Mouse (Mus musculus): ENCODE measurements around the gene Cxcr3. TPM values are rescaled to one million over a fixed set of nuclear protein-coding genes. Genes with fewer than 3 reads are reported as not detected.
A peak's percentile ranks its signal among the peaks of the same experiment; 100 is the strongest.

Gene Cxcr3
- polyA plus RNA-seq, 1 experiment from 2014 or later, result 0.11 TPM

DNA sequence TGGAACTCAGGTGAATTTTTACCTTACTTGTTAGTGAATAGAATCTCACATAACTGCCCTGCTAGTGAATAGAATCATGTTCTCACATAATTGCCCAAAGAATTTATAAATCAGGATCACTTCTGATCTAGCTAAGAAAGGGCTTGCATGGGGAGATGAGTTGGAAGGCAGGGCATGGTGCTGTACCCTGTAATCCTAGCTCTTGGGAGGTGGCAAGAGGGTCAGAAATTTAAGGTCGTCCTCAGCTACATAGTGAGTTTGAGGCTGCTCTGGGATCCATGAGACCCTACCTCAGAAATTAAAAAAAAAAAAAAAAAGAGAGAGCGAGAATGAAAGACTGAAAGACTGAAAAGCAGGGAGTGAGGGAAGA lies 7.0 kb upstream of the Cxcr3 start:
- Histone ChIP-seq H3K4me2 (ENCODE audit: low read depth, low read length, severe bottlenecking) (no peak overlapping the region), H3K4me1 (replicated peaks; ENCODE audit: control insufficient read depth, insufficient read depth, low read length) (no peaks in the 10 kb centered on the region), H3K9me3 (ENCODE audit: control insufficient read depth, low read length) (no peaks in the 10 kb centered on the region), H3K27me3 (ENCODE audit: control insufficient read depth, insufficient read depth, low read length) (peaks cover 11% of the 10 kb centered on the region), H3K36me3 (ENCODE audit: control insufficient read depth, insufficient read depth, low read length) (no peaks in the 10 kb centered on the region), H3K4me3 (ENCODE audit: low read depth, low read length) (no peak overlapping the region), H3K27ac (ENCODE audit: low read depth, low read length) (no peak overlapping the region), H3K9ac (ENCODE audit: low read length) (no peak overlapping the region)
- WGBS, result 81% methylated on average over 2 of the region's 2 CpGs
- no peak for DNase-seq (ENCODE audit: low spot score)
- ATAC-seq (replicated peaks; ENCODE audit: low FRiP score), result no peak

- no peak for DNase-seq (ENCODE audit: low spot score)
- H3K27me3 ChIP-seq (ENCODE audit: control insufficient read depth, insufficient read depth, low read length), result peaks cover 11% of the 10 kb centered on the region
- H3K27ac ChIP-seq (ENCODE audit: low read depth, low read length), result no peak overlapping the region
- H3K9me3 ChIP-seq (ENCODE audit: control insufficient read depth, low read length), result no peaks in the 10 kb centered on the region
- no peak overlapping the region for H3K4me3 ChIP-seq (ENCODE audit: low read depth, low read length)
- peak; percentile 63; the same call in 1 of the 2 replicates for ATAC-seq (replicated peaks; ENCODE audit: low FRiP score)
- H3K4me1 ChIP-seq (replicated peaks; ENCODE audit: control insufficient read depth, insufficient read depth, low read length), result no peaks in the 10 kb centered on the region
- H3K36me3 ChIP-seq (ENCODE audit: control insufficient read depth, insufficient read depth, low read length), result no peaks in the 10 kb centered on the region
- H3K9ac ChIP-seq (ENCODE audit: low read length), result no peak overlapping the region
- no peak overlapping the region for H3K4me2 ChIP-seq (ENCODE audit: low read depth, low read length, severe bottlenecking)
- 48% methylated on average over 6 of the region's 6 CpGs for WGBS
These were observed 6.4 kb upstream of the Cxcr3 start for GRCm38 (mm10) chrX:101740335-101741063.

DNA sequence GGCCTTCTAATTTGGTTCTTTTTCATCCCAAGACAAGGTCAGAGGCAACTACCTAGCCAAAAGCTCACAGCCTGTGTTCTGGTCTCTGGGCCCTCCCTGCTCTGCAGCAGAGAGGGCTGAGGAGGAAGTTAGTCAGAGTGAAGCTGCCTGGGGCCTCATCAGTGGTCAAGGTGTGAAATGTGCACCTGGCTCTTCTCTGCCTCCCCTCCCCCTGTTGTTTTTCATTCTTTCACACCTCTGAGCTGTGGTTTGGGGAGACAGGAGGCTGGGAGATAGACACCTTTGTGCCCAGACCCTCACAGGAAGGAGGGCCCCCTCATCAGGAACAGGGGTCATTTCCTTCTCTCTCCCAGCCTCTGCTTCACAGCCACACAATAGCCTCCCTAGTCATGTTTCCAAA lies 3.1 kb upstream of the Cxcr3 start:
- DNase-seq (ENCODE audit: low spot score), result no peak
- no peak for ATAC-seq (replicated peaks; ENCODE audit: low FRiP score)
- Histone ChIP-seq H3K9me3 (ENCODE audit: control insufficient read depth, low read length) (no peaks in the 10 kb centered on the region), H3K36me3 (ENCODE audit: control insufficient read depth, insufficient read depth, low read length) (no peaks in the 10 kb centered on the region), H3K9ac (ENCODE audit: low read length) (no peak overlapping the region), H3K4me3 (ENCODE audit: low read depth, low read length) (no peak overlapping the region), H3K4me2 (ENCODE audit: low read depth, low read length, severe bottlenecking) (no peak overlapping the region), H3K4me1 (replicated peaks; ENCODE audit: control insufficient read depth, insufficient read depth, low read length) (no peaks in the 10 kb centered on the region), H3K27me3 (ENCODE audit: control insufficient read depth, insufficient read depth, low read length) (peaks cover 4% of the 10 kb centered on the region; the same call in 1 of the 2 replicates), H3K27ac (ENCODE audit: low read depth, low read length) (no peak overlapping the region)

DNA sequence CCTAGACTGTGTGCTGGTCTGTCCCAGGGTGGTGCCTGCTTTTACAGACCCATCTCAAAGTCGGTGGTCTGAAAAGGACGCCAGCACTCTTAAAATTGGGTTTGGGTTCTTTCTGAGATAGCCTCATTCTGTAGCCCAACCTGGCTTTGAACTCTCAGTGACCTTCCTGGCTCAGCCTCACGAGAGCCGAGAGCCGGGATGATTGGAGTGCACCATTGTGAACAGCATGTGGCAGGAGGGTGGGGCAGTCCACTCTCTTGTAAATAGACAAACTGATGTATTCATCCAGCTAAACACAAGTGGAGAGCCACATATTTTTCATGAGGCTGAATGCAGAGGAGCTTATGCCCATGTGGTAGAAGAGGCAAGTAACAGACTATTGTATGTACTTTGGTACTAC lies 912 bp upstream of the Cxcr3 start:
- peaks cover 4% of the 10 kb centered on the region; the same call in 1 of the 2 replicates for H3K27me3 ChIP-seq (ENCODE audit: control insufficient read depth, insufficient read depth, low read length)
- WGBS, result 64% methylated on average over 5 of the region's 5 CpGs

DNA sequence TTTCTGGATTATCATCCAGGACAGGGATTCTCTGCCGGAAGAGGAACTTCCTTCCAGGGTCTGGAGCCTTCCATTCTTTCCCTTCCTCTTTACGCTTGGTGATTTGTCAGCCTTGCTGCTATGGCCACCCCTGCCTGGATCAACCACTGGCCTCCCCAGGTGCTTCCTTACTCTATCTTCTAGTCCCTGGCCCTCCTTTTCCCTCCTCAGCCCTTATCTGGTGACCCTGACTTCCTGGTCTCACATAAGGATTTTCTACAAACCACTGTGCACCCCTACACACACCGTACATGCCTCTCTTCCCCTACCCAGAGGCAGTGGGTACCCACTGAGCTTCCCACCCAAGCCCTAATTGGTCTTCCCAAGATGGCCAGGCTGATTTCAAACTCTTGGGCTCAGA lies 781 bp downstream of the Cxcr3 start:
- DNase-seq (ENCODE audit: low spot score) (no peak), ATAC-seq (replicated peaks; ENCODE audit: low FRiP score) (no peak)
- no peaks in the 10 kb centered on the region for H3K4me1 ChIP-seq (replicated peaks; ENCODE audit: control insufficient read depth, insufficient read depth, low read length)
- peaks cover 4% of the 10 kb centered on the region; the same call in 1 of the 2 replicates for H3K27me3 ChIP-seq (ENCODE audit: control insufficient read depth, insufficient read depth, low read length)
- no peaks in the 10 kb centered on the region for H3K36me3 ChIP-seq (ENCODE audit: control insufficient read depth, insufficient read depth, low read length)
- 92% methylated on average over 3 of the region's 3 CpGs for WGBS
- no peak overlapping the region for H3K4me3 ChIP-seq (ENCODE audit: low read depth, low read length)
- H3K4me2 ChIP-seq (ENCODE audit: low read depth, low read length, severe bottlenecking), result no peak overlapping the region
- H3K27ac ChIP-seq (ENCODE audit: low read depth, low read length), result no peak overlapping the region
- H3K9me3 ChIP-seq (ENCODE audit: control insufficient read depth, low read length), result no peaks in the 10 kb centered on the region
- no peak overlapping the region for H3K9ac ChIP-seq (ENCODE audit: low read length)

More for the DNA sequence above, 912 bp upstream of the Cxcr3 start:
- DNase-seq (ENCODE audit: low spot score), result no peak
- Histone ChIP-seq H3K9ac (ENCODE audit: low read length) (no peak overlapping the region), H3K27ac (ENCODE audit: low read depth, low read length) (no peak overlapping the region), H3K36me3 (ENCODE audit: control insufficient read depth, insufficient read depth, low read length) (no peaks in the 10 kb centered on the region), H3K9me3 (ENCODE audit: control insufficient read depth, low read length) (no peaks in the 10 kb centered on the region), H3K4me3 (ENCODE audit: low read depth, low read length) (no peak overlapping the region), H3K4me1 (replicated peaks; ENCODE audit: control insufficient read depth, insufficient read depth, low read length) (no peaks in the 10 kb centered on the region), H3K4me2 (ENCODE audit: low read depth, low read length, severe bottlenecking) (no peak overlapping the region)
- ATAC-seq (replicated peaks; ENCODE audit: low FRiP score), result no peak

DNA sequence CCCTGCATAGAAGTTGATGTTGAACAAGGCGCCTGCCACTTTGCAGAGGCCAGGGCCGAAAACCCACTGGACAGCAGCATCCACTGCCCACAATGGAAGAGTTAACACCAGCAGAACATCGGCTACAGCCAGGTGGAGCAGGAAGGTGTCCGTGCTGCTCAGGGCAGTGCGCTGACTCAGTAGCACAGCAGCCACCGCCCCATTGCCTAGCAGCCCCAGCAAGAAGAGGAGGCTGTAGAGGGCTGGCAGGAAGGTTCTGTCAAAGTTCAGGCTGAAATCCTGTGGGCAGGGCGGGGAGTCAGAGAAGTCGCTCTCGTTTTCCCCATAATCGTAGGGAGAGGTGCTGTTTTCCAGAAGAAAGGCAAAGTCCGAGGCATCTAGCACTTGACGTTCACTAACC lies 1.4 kb downstream of the Cxcr3 start:
- H3K4me2 ChIP-seq (ENCODE audit: low read depth, low read length, severe bottlenecking), result no peak overlapping the region
- H3K9me3 ChIP-seq (ENCODE audit: control insufficient read depth, low read length), result no peaks in the 10 kb centered on the region
- 85% methylated on average over 12 of the region's 12 CpGs for WGBS
- no peak for ATAC-seq (replicated peaks; ENCODE audit: low FRiP score)
- no peaks in the 10 kb centered on the region for H3K4me1 ChIP-seq (replicated peaks; ENCODE audit: control insufficient read depth, insufficient read depth, low read length)
- DNase-seq (ENCODE audit: low spot score), result no peak
- H3K9ac ChIP-seq (ENCODE audit: low read length), result no peak overlapping the region
- no peaks in the 10 kb centered on the region for H3K36me3 ChIP-seq (ENCODE audit: control insufficient read depth, insufficient read depth, low read length)
- no peak overlapping the region for H3K4me3 ChIP-seq (ENCODE audit: low read depth, low read length)
- H3K27ac ChIP-seq (ENCODE audit: low read depth, low read length), result no peak overlapping the region
- H3K27me3 ChIP-seq (ENCODE audit: control insufficient read depth, insufficient read depth, low read length), result peaks cover 3% of the 10 kb centered on the region; the same call in 1 of the 2 replicates

GRCm38 (mm10) chrX:101730010-101730409 lies 4.1 kb downstream of the Cxcr3 start:
- H3K9me3 ChIP-seq (ENCODE audit: control insufficient read depth, low read length), result no peaks in the 10 kb centered on the region
- no peaks in the 10 kb centered on the region; the same call in 1 of the 2 replicates for H3K27me3 ChIP-seq (ENCODE audit: control insufficient read depth, insufficient read depth, low read length)
- no peak overlapping the region for H3K9ac ChIP-seq (ENCODE audit: low read length)
- no peaks in the 10 kb centered on the region for H3K36me3 ChIP-seq (ENCODE audit: control insufficient read depth, insufficient read depth, low read length)
- no peak overlapping the region for H3K4me3 ChIP-seq (ENCODE audit: low read depth, low read length)
- ATAC-seq (replicated peaks; ENCODE audit: low FRiP score) (no peak), DNase-seq (ENCODE audit: low spot score) (no peak)
- H3K4me1 ChIP-seq (replicated peaks; ENCODE audit: control insufficient read depth, insufficient read depth, low read length), result no peaks in the 10 kb centered on the region
- no peak overlapping the region for H3K4me2 ChIP-seq (ENCODE audit: low read depth, low read length, severe bottlenecking)
- no peak overlapping the region for H3K27ac ChIP-seq (ENCODE audit: low read depth, low read length)

GRCm38 (mm10) chrX:101720401-101720800 lies 13.7 kb downstream of the Cxcr3 start:
- no peak overlapping the region for H3K9ac ChIP-seq (ENCODE audit: low read length)
- DNase-seq (ENCODE audit: low spot score), result no peak
- no peak overlapping the region for H3K4me2 ChIP-seq (ENCODE audit: low read depth, low read length, severe bottlenecking)
- H3K36me3 ChIP-seq (ENCODE audit: control insufficient read depth, insufficient read depth, low read length), result no peaks in the 10 kb centered on the region
- H3K4me1 ChIP-seq (replicated peaks; ENCODE audit: control insufficient read depth, insufficient read depth, low read length), result no peaks in the 10 kb centered on the region
- H3K4me3 ChIP-seq (ENCODE audit: low read depth, low read length), result no peak overlapping the region
- ATAC-seq (replicated peaks; ENCODE audit: low FRiP score), result no peak
- no peak overlapping the region for H3K27ac ChIP-seq (ENCODE audit: low read depth, low read length)
- H3K27me3 ChIP-seq (ENCODE audit: control insufficient read depth, insufficient read depth, low read length), result peaks cover 3% of the 10 kb centered on the region; the same call in 1 of the 2 replicates
- H3K9me3 ChIP-seq (ENCODE audit: control insufficient read depth, low read length), result no peaks in the 10 kb centered on the region
- 67% methylated on average over 1 of the region's 1 CpGs for WGBS

- WGBS, result 87% methylated on average over 7 of the region's 7 CpGs
- peak; percentile 46 for DNase-seq (ENCODE audit: low spot score)
- no peak overlapping the region for H3K4me3 ChIP-seq (ENCODE audit: low read depth, low read length)
- no peak overlapping the region for H3K9ac ChIP-seq (ENCODE audit: low read length)
- H3K36me3 ChIP-seq (ENCODE audit: control insufficient read depth, insufficient read depth, low read length), result no peaks in the 10 kb centered on the region
- no peaks in the 10 kb centered on the region for H3K9me3 ChIP-seq (ENCODE audit: control insufficient read depth, low read length)
- no peaks in the 10 kb centered on the region for H3K4me1 ChIP-seq (replicated peaks; ENCODE audit: control insufficient read depth, insufficient read depth, low read length)
- H3K27me3 ChIP-seq (ENCODE audit: control insufficient read depth, insufficient read depth, low read length), result no peaks in the 10 kb centered on the region
- no peak overlapping the region for H3K4me2 ChIP-seq (ENCODE audit: low read depth, low read length, severe bottlenecking)
- no peak overlapping the region for H3K27ac ChIP-seq (ENCODE audit: low read depth, low read length)
- no peak for ATAC-seq (replicated peaks; ENCODE audit: low FRiP score)
These were observed 29.0 kb downstream of the Cxcr3 start for GRCm38 (mm10) chrX:101705111-101705510.

Data from forebrain, embryonic 11.5 days (tissue).